Mouse (Mus musculus) CH12.LX (cell line): ENCODE measurements around the gene Pyroxd1.

Experiments used
- CHD1 ChIP-seq: IDR thresholded peaks from 2 replicates; pipeline ENCODE4 v1.6.1; 2012; ENCODE audit warnings: low read depth, low read length, improper control_type of control experiment, inconsistent platforms
- CTCF ChIP-seq, 2 experiments: IDR thresholded peaks in 1 of 2; conservative IDR thresholded peaks in 1 of 2; 2 replicates each; pipeline ENCODE4 v1.5.1; 2011 to 2012; ENCODE audit warnings: low read depth in 2 of 2, low read length in 2 of 2, improper control_type of control experiment in 1 of 2, inconsistent platforms in 1 of 2, mild to moderate bottlenecking in 1 of 2, moderate library complexity in 1 of 2
- ELF1 ChIP-seq: IDR thresholded peaks from 2 replicates; pipeline ENCODE4 v1.6.1; 2014; ENCODE audit warnings: low read depth, mild to moderate bottlenecking, inconsistent platforms, low read length, improper control_type of control experiment
- GABPA ChIP-seq: IDR thresholded peaks from 2 replicates; pipeline ENCODE4 v1.6.1; 2012; ENCODE audit warnings: low read depth, low read length, improper control_type of control experiment, inconsistent platforms; ENCODE audit not compliant: insufficient replicate concordance
- NELFE ChIP-seq: IDR thresholded peaks from 2 replicates; pipeline ENCODE4 v1.6.1; 2011; ENCODE audit warnings: low read depth, low read length, improper control_type of control experiment

DNA sequence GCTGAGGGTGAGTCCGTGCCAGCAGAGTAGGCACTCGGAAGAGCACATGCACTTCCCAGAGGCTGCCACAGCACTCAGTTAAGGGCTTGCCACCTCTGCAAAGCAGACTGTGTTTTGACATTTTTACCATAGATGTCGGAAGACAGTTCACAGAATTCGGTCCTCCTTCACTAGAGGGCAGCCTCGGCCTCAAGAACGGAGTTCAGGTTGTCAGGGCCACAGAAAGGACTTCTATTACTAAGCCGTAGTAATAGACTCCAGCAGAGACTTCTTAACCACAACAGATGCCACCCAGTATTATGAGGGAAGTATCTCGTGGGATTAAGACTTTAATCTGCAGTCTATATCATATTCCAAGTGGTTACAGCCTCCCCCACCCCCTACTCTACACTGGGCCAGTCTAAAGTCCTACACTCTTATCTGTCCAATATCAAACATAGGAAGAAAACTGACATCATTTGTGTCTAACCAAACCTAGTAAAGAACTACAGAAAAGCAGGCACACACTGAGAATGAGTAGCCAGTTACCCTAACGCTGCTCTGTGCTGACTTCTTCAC, 17.6 kb downstream of the Pyroxd1 start:
- TF ChIP-seq CTCF (conservative IDR thresholded peaks at IDR 0.05 in 1 of 2, IDR thresholded peaks at IDR 0.05 in 1 of 2; ENCODE audit: low read depth in 2 of 2, low read length in 2 of 2) (peak in 1 of 2 experiments; percentile 32; a peak in 2 of 4 replicates), ELF1 (no peak), CHD1 (no peak), GABPA (no peak), NELFE (no peak)
